Mouse (Mus musculus) cerebellum, postnatal 10 days (tissue): ENCODE results near the gene B3gat1.
A peak's percentile ranks its signal among the peaks of the same experiment; 100 is the strongest.

Experiments
- DNase-seq, 2 experiments: peaks; one replicate each; pipeline ENCODE4 v3.0.0; 2021; ENCODE audit warnings: mixed read lengths in 2 of 2

Gene B3gat1

GRCm38 (mm10) chr9:26733206-26733891 lies at the start of gene B3gat1:
Gene B3gat1 (plus strand): TSS chr9:26733728.
- peak; percentile 78 to 85 for DNase-seq

- DNase-seq = no peak
Measured at GRCm38 (mm10) chr9:26689171-26689570, 44.4 kb upstream of the B3gat1 start.

GRCm38 (mm10) chr9:26689956-26690698 lies 43.4 kb upstream of the B3gat1 start:
- no peak for DNase-seq

- DNase-seq = peak in 1 of 2 experiments; percentile 26
Measured at GRCm38 (mm10) chr9:26692641-26693040, 40.9 kb upstream of the B3gat1 start.

GRCm38 (mm10) chr9:26694656-26695055 lies 38.9 kb upstream of the B3gat1 start:
- DNase-seq = peak; percentile 74 to 82

- no peak for DNase-seq
Measured at GRCm38 (mm10) chr9:26695178-26695577, 38.4 kb upstream of the B3gat1 start.

- DNase-seq = peak; percentile 74 to 91
Measured at GRCm38 (mm10) chr9:26698286-26698685, 35.2 kb upstream of the B3gat1 start.

- DNase-seq = peak; percentile 32 to 37
Measured at GRCm38 (mm10) chr9:26700329-26700728, 33.2 kb upstream of the B3gat1 start.

GRCm38 (mm10) chr9:26718388-26718787 lies 15.1 kb upstream of the B3gat1 start:
- no peak for DNase-seq

GRCm38 (mm10) chr9:26721771-26722170 lies 11.8 kb upstream of the B3gat1 start:
- DNase-seq = no peak

GRCm38 (mm10) chr9:26725709-26726108 lies 7.8 kb upstream of the B3gat1 start:
- DNase-seq = no peak

GRCm38 (mm10) chr9:26727445-26727844 lies 6.1 kb upstream of the B3gat1 start:
- DNase-seq = no peak

GRCm38 (mm10) chr9:26728556-26728955 lies 5.0 kb upstream of the B3gat1 start:
- peak; percentile 73 to 76 for DNase-seq

GRCm38 (mm10) chr9:26733986-26734385 lies 458 bp downstream of the B3gat1 start:
- DNase-seq = peak; percentile 57 to 60

- DNase-seq = peak; percentile 87 to 93
Measured at GRCm38 (mm10) chr9:26737116-26737515, 3.6 kb downstream of the B3gat1 start.

GRCm38 (mm10) chr9:26742817-26743216 lies 9.3 kb downstream of the B3gat1 start:
- peak; percentile 77 to 81 for DNase-seq

- DNase-seq = no peak
Measured at GRCm38 (mm10) chr9:26747121-26747520, 13.6 kb downstream of the B3gat1 start.

- DNase-seq = no peak
Measured at GRCm38 (mm10) chr9:26748893-26749292, 15.4 kb downstream of the B3gat1 start.

- DNase-seq = peak; percentile 88 to 90
Measured at GRCm38 (mm10) chr9:26760081-26760480, 26.6 kb downstream of the B3gat1 start.

GRCm38 (mm10) chr9:26760576-26760975 lies 27.0 kb downstream of the B3gat1 start:
- no peak for DNase-seq

GRCm38 (mm10) chr9:26762477-26762876 lies 28.9 kb downstream of the B3gat1 start:
- no peak for DNase-seq

GRCm38 (mm10) chr9:26768181-26768580 lies 34.7 kb downstream of the B3gat1 start:
- DNase-seq = no peak

- DNase-seq = no peak
Measured at GRCm38 (mm10) chr9:26775700-26776099, 42.2 kb downstream of the B3gat1 start.
